Comparison of ENCODE assay signal across 24 mouse cellular contexts in genomic region chr4:59721811-59722210, GRCm38 (mm10).
"Had no signal": no experiment of that assay in that cellular context is flagged by ENCODE, and none has a peak within 500 bp of the region (broad histone marks: within the 10 kb centered on the region; RNA-seq: fewer than 3 reads in every experiment).

No protein-coding gene starts in this region.

- H3K27me3 ChIP-seq: heart, embryonic 13.5 days; heart, embryonic 15.5 days; hindbrain, embryonic 12.5 days; intestine, embryonic 15.5 days; limb, embryonic 12.5 days had no signal

- H3K4me3 ChIP-seq: heart, adult 2 months; heart, embryonic 13.5 days; heart, embryonic 15.5 days; hindbrain, embryonic 10.5 days; hindbrain, embryonic 12.5 days; intestine, embryonic 15.5 days; layer of hippocampus, adult 2 months; left cerebral cortex, adult 2 months; limb, embryonic 10.5 days; limb, embryonic 12.5 days had no signal

- H3K4me2 ChIP-seq: heart, embryonic 11.5 days; heart, embryonic 13.5 days; heart, embryonic 15.5 days; hindbrain, embryonic 12.5 days; hindbrain, embryonic 14.5 days; intestine, embryonic 15.5 days; limb, embryonic 12.5 days; liver, embryonic 11.5 days had no signal

- H3K27ac ChIP-seq: heart, adult 2 months; heart, embryonic 13.5 days; heart, embryonic 15.5 days; hindbrain, embryonic 10.5 days; hindbrain, embryonic 12.5 days; hindbrain, embryonic 14.5 days; intestine, embryonic 15.5 days; layer of hippocampus, adult 2 months; left cerebral cortex, adult 2 months; limb, embryonic 10.5 days; limb, embryonic 12.5 days had no signal

- H3K36me3 ChIP-seq: intestine, embryonic 15.5 days had no signal

- DNase-seq: gastrocnemius, postnatal 14 days; gastrocnemius, postnatal 36 days; heart, adult 11 months; heart, adult 2 months; heart, postnatal 14 days; heart, postnatal 4 days; kidney, adult 18-20 months; kidney, adult 8-10 months; kidney, postnatal 10 days; kidney, postnatal 25 days; kidney, postnatal 4 days; liver had no signal

- H3K4me1 ChIP-seq: heart, embryonic 15.5 days; intestine, embryonic 15.5 days had no signal

- H3K9ac ChIP-seq: heart, embryonic 13.5 days; heart, embryonic 15.5 days; hindbrain, embryonic 12.5 days; hindbrain, embryonic 14.5 days; intestine, embryonic 15.5 days; limb, embryonic 12.5 days had no signal

- H3K9me3 ChIP-seq: heart, embryonic 13.5 days; heart, embryonic 15.5 days; hindbrain, embryonic 10.5 days; hindbrain, embryonic 12.5 days; intestine, embryonic 15.5 days; limb, embryonic 10.5 days; limb, embryonic 12.5 days had no signal
